Mouse (Mus musculus): Measurements from ENCODE around the gene Irf2.

The Irf2 gene

GRCm38 (mm10) chr8:46799706-46800105, 60.2 kb downstream of the Irf2 start:
- DNase-seq (ENCODE audit: low spot score in 2 of 2), result no peak

GRCm38 (mm10) chr8:46801153-46801684, 61.7 kb downstream of the Irf2 start:
- no peak for DNase-seq (ENCODE audit: low spot score in 2 of 2)

- no peak for DNase-seq (ENCODE audit: low spot score in 2 of 2)
Measured at GRCm38 (mm10) chr8:46802009-46802408, 62.5 kb downstream of the Irf2 start.

- DNase-seq (ENCODE audit: low spot score in 2 of 2), result no peak
Measured at GRCm38 (mm10) chr8:46804721-46805120, 65.2 kb downstream of the Irf2 start.

- peak; percentile 62 to 84 for DNase-seq (ENCODE audit: low spot score in 2 of 2)
Measured at GRCm38 (mm10) chr8:46811021-46811622, 71.6 kb downstream of the Irf2 start.

DNA sequence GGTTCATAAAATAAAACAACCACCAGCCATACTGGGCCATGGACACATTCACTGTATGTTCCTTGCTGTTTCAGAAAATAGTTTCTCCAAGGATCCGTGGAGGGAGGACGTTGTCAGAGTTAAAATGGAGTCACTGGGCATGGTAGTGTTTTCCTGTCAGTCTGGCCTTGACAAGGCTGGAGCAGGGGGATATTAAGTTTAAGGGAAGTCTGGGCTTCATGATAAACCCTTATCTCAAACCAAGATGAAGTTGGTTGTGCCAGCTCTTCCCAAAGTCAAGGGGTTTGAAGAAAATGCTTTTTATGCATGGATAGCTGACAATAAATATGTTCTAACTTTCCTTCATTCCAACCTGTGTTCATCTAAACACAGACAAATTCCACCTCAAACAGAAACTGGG, 72.4 kb downstream of the Irf2 start:
- no peak for DNase-seq (ENCODE audit: low spot score in 2 of 2)

- no peak for DNase-seq (ENCODE audit: low spot score in 2 of 2)
Measured at GRCm38 (mm10) chr8:46812966-46813365, 73.4 kb downstream of the Irf2 start.

- no peak for DNase-seq (ENCODE audit: low spot score in 2 of 2)
Measured at GRCm38 (mm10) chr8:46818106-46818989, 78.8 kb downstream of the Irf2 start.

DNA sequence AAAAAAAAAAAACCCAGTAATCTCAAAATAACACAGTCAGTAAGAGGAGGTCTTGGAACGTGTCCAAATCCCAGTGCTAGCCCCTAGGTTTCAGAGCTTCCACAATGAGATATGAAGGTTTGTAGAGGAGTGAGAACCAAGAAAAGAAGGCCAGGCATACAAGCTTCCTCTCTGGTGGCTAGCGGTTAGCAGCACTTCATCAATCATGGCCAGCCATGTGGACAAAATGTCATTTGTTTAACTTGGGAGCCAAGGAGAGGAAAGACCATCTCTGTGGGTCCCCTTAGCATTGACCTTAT, 79.4 kb downstream of the Irf2 start:
- DNase-seq (ENCODE audit: low spot score in 2 of 2), result no peak

DNA sequence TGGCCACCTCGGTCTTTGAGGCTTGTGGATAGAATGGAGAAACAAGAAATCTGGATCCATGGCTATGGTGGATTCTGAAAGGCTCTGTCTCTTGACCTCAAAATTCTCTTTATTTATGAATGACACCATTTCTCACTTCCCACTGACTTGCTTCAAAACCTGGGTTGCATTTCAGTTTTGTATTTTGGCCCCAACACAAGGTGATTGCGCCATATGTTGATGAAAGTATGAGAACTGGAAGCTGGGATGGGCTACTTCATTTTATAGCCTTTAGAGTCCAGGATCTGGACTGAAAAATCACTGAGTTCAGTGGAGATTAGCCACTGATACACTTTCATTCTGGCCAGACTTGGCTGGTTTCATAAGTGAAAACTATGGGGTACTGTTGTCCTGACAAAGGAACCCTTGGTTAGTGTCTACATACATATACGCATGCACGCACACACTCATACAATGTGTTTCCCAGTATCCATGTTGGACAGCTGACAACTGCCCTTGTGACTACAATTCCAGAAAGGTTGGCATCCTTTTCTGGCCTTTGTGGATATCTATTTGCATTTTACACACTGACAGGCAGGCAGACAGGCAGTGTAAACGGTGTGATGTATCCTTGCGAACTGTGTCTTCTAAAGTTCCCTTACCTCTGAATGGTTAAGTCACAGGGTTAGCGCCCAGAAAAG, 89.3 kb downstream of the Irf2 start:
- DNase-seq (ENCODE audit: low spot score in 2 of 2), result no peak

DNA sequence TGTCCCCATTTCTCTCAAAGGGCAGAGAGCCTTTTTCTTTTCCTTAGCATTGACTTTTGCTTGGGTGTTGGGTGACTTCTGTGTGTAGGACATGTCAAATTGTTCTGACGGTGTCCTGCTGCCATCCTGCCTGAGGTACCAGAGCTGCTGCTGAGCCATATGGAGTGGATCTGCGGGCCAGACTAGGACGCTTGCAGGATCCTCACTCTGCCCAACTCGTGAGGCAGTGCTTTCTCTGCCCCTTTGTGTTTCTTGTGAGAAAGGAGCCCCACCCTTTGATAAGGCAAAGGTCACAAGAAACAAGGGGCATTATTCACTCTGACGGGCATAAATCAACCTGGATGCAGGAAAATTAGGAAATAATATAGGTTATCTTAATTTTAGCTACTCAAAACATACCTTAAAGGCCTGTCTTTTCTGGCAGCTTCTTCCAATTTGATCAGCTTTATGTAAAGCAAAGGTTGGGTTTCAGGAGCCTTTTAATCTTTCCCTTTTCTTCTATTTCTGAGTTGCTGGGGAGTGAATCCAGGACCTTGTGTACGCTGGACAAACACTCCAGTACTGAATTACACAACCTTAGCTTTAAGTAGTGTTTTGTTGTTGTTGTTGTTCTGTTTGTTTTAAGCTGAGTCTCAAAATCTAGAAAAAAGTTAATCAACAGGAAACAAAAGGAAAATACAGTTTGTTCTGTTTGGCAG, 90.0 kb downstream of the Irf2 start:
- DNase-seq (ENCODE audit: low spot score in 2 of 2), result no peak

- no peak for DNase-seq (ENCODE audit: low spot score in 2 of 2)
Measured at GRCm38 (mm10) chr8:46830112-46830855, 90.8 kb downstream of the Irf2 start.

DNA sequence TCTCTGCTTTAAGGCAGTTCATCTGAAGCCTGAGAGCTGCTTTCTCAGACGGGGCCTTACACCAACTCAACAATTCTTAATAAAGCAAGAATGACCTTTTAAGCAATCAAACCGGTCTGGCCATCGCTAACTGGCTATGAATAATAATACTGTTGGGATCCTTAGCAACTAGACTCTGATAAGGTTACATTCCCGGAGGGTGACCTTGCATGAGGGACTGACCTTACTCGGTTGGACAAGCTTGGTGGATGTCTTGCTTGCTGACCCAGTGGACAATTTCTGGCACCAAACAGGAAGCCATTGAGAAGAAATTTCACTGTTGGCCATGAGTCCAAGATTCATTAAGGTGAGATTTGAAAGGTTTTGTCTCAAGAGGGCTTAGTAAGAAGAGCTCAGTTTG, 92.4 kb downstream of the Irf2 start:
- DNase-seq (ENCODE audit: low spot score in 2 of 2), result no peak

DNA sequence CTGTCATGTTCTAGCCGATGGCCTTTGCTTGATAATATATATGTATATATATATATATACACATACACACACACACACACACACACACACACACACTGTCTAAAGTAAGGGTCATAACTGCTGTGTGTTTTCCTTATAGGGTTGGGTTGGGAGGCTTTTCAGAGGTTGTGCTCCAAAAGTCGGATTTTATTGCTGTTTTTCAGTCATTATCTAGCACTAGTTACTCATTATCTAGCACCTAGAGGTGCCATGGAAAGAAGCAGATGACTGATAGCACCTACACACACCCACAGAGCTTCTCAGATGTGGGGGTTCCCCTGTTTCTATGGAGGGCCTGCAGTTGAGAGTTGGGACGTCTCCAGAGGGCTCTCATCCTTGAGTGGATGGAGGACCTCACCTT, 92.9 kb downstream of the Irf2 start:
- DNase-seq (ENCODE audit: low spot score in 2 of 2), result no peak

GRCm38 (mm10) chr8:46833763-46834162, 94.2 kb downstream of the Irf2 start:
- DNase-seq (ENCODE audit: low spot score in 2 of 2), result no peak

DNA sequence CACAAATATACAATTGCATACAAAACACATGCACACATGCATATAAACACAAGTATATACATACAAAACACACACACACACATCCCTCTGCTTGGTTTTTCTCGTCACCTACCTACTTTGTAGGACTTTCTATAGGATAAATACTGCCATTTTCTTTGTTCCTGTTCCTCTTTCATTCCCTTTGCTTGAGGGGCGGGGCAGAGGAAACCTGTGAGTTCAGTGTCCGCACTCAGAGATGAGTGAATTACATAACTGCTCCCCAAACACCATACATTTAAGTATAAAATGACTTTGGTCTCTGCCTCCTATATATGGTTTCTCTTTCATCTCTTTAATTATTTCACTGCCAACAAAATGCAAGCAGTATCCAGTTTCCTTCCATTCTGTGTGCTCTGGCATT, 94.9 kb downstream of the Irf2 start:
- DNase-seq (ENCODE audit: low spot score in 2 of 2), result no peak

DNA sequence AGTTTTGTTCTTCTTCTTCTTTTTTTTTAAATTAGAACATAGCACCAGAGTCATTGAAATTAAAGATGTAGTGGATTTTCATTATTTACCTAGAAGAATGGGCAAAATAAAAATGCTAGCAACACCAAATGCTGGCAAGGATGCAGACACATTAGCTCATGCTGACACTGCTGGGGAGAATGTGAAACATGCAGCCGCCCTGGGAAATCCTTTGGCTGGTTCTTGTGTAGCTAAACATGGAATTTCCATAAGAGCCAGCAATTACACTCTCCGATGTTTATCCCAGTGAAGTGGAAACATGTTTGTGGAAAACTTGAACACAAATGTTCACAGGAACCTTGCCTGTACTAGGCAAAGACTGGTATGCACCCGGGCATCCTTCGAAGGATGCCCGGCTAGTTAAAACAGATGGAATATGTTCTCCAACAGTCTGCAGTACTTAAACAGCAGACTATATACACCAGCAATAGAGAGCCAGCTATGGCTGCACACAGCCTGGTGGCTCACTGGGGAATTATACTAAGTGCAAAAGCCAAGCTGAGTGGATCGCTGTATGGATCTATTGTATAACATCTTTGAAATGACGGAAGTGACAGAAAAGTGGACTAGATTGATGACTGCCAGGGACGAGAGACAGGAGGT, 96.6 kb downstream of the Irf2 start:
- no peak for DNase-seq (ENCODE audit: low spot score in 2 of 2)

- no peak for DNase-seq (ENCODE audit: low spot score in 2 of 2)
Measured at GRCm38 (mm10) chr8:46836949-46837348, 97.4 kb downstream of the Irf2 start.

DNA sequence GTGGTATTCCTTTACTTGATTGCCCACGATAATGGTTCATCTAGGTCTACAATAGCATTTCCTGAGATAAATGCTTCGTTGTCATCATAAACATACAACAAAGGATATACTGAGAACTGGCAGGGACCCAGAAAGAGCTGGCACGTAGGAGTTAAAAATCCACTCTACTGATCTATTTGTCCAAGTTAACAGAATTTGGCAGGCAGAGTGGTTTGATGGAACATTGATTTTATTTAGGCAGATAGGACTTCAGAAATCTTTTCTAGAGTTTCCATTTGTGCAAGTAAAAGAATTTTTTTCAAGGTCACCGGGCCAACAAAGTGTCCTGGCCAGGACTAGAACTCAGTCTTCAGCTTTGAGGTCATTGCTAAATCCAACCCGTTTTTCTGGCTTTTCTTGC, 98.5 kb downstream of the Irf2 start:
- DNase-seq (ENCODE audit: low spot score in 2 of 2), result no peak

- no peak for DNase-seq (ENCODE audit: low spot score in 2 of 2)
Measured at GRCm38 (mm10) chr8:46840390-46840789, 100.9 kb downstream of the Irf2 start.

DNA sequence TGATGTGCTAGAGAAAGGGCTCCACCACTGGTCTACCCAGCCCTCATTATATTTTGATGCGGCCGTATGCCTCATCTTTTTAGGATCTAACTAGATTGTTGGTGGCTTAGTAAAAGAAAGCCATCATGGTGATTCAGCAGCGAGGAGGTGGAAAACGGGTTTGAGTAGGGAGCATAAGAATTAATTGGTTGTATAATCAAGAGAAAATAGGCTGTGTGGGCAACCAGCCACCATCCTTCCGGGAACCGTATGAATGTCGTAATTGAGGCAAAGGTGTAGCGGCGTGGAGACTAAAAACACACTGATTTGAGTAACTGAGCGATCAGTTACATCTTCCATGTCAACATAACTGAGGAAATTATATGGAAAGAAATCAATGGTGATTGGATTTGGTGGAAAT, 101.3 kb downstream of the Irf2 start:
- DNase-seq (ENCODE audit: low spot score in 2 of 2), result peak in 1 of 2 experiments; percentile 30

Measured in right cerebral cortex, postnatal 36 days (tissue).